Mouse (Mus musculus) bone marrow, adult 2 months (tissue): Measurements from ENCODE around the gene Krt9. TPM values are rescaled to one million over a fixed set of nuclear protein-coding genes. Genes with fewer than 3 reads are reported as not detected.
"Not testable (repeated sequence)": the region's sequence is repeated elsewhere in the genome, so short reads cannot be mapped to it uniquely, and the experiment has no call there.

Experiments used
- H3K27ac ChIP-seq: fragments of 200-500 bp; 2 replicates; pipeline ENCODE4 v1.5.1; 2012; ENCODE audit warnings: low read depth, mild to moderate bottlenecking, control low read depth, inconsistent platforms, low read length; ENCODE audit not compliant: control insufficient read depth, poor library complexity, insufficient read depth
- H3K4me1 ChIP-seq: fragments of 200-500 bp; 2 replicates; pipeline ENCODE4 v1.6.1; 2011; ENCODE audit warnings: low read length; ENCODE audit not compliant: control insufficient read depth, insufficient read depth
- H3K4me3 ChIP-seq: fragments of 200-500 bp; replicated peaks from 2 replicates; pipeline ENCODE3; 2011; ENCODE audit warnings: mild to moderate bottlenecking, low read depth, low read length, control low read depth; ENCODE audit not compliant: control insufficient read depth
- CTCF ChIP-seq: fragments of 200-500 bp; IDR thresholded peaks from 2 replicates; pipeline ENCODE4 v1.5.1; 2011; ENCODE audit warnings: low read length, control low read depth; ENCODE audit not compliant: control insufficient read depth, insufficient read depth
- POLR2A ChIP-seq: fragments of 200-500 bp; IDR thresholded peaks from 2 replicates; pipeline ENCODE4 v1.6.1; 2011; ENCODE audit warnings: low read depth, mild to moderate bottlenecking, control low read depth, low read length, borderline replicate concordance; ENCODE audit not compliant: control insufficient read depth
- WGBS: fragments of 180-500 bp; shearing (Covaris S2); methylation state at CpG from one replicate; pipeline ENCODE4 v1.1.7; 2018; 5-methylcytosine and 5-hydroxymethylcytosine counted together
- polyA plus RNA-seq: library from polyadenylated mRNA; stranded (reverse); fragments of >200 nt; gene quantifications from 2 replicates; pipeline ENCODE4 v1.2.4, GENCODE M21; 2011; ENCODE audit warnings: low replicate concordance; ENCODE audit not compliant: missing spikeins, insufficient read depth, insufficient read length

Gene Krt9
- not detected in 2 replicates for polyA plus RNA-seq

- no peak within 1 kb of the TSS for H3K4me3 ChIP-seq
These were observed at the start of gene Krt9 for GRCm38 (mm10) chr11:100192992-100193391. TSS of gene Krt9 (minus strand) at chr11:100193246.

GRCm38 (mm10) chr11:100240272-100240671, 47.2 kb upstream of the Krt9 start:
- H3K4me1 ChIP-seq, H3K27ac ChIP-seq, H3K4me3 ChIP-seq: not testable (repeated sequence)
- WGBS = 84% methylated on average over 4 of the region's 4 CpGs

More at GRCm38 (mm10) chr11:100192992-100193391, at the start of gene Krt9:
- H3K27ac ChIP-seq = no peak within 1 kb of the TSS
- 52% methylated on average over 9 of the region's 9 CpGs for WGBS
- TF ChIP-seq POLR2A (no peak), CTCF (no peak)
- no peaks in the 10 kb centered on the region for H3K4me1 ChIP-seq

GRCm38 (mm10) chr11:100221741-100222140, 28.7 kb upstream of the Krt9 start:
- H3K4me1 ChIP-seq = no peaks in the 10 kb centered on the region
- 60% methylated on average over 8 of the region's 8 CpGs for WGBS
- TF ChIP-seq POLR2A (no peak), CTCF (no peak)
- no peak overlapping the region for H3K4me3 ChIP-seq
- H3K27ac ChIP-seq = no peak overlapping the region

- no peak overlapping the region for H3K4me3 ChIP-seq
- no peak for TF ChIP-seq CTCF
- TF ChIP-seq POLR2A = no peak
- H3K4me1 ChIP-seq = no peaks in the 10 kb centered on the region
- no peak overlapping the region for H3K27ac ChIP-seq
- WGBS = 55% methylated on average over 4 of the region's 4 CpGs
These were observed 26.3 kb upstream of the Krt9 start for GRCm38 (mm10) chr11:100219304-100219703.

- TF ChIP-seq POLR2A (no peak), CTCF (no peak)
- no peaks in the 10 kb centered on the region for H3K4me1 ChIP-seq
- no peak overlapping the region for H3K27ac ChIP-seq
- 38% methylated on average over 6 of the region's 6 CpGs for WGBS
- no peak overlapping the region for H3K4me3 ChIP-seq
These were observed 15.5 kb upstream of the Krt9 start for GRCm38 (mm10) chr11:100208542-100208941.

GRCm38 (mm10) chr11:100207498-100207897, 14.5 kb upstream of the Krt9 start, which contains the start of gene Krt14:
TSS of gene Krt14 (minus strand) at chr11:100207548.
- H3K4me3 ChIP-seq = no peak within 1 kb of the TSS
- TF ChIP-seq POLR2A = no peak
- TF ChIP-seq CTCF = no peak
- 83% methylated on average over 8 of the region's 8 CpGs for WGBS
- no peaks in the 10 kb centered on the region; the same call in 1 of the 2 replicates for H3K4me1 ChIP-seq
- H3K27ac ChIP-seq = no peak within 1 kb of the TSS

- WGBS = 21% methylated on average over 6 of the region's 6 CpGs
- TF ChIP-seq CTCF = no peak
- TF ChIP-seq POLR2A = no peak
- no peak overlapping the region for H3K27ac ChIP-seq
- H3K4me3 ChIP-seq = no peak overlapping the region
- no peaks in the 10 kb centered on the region; the same call in 1 of the 2 replicates for H3K4me1 ChIP-seq
These were observed 10.4 kb upstream of the Krt9 start for GRCm38 (mm10) chr11:100203448-100203847.

GRCm38 (mm10) chr11:100202906-100203305, 9.9 kb upstream of the Krt9 start:
- no peak overlapping the region for H3K4me3 ChIP-seq
- no peak overlapping the region for H3K27ac ChIP-seq
- 66% methylated on average over 4 of the region's 4 CpGs for WGBS
- TF ChIP-seq CTCF (no peak), POLR2A (no peak)
- H3K4me1 ChIP-seq = no peaks in the 10 kb centered on the region; the same call in 1 of the 2 replicates
